In the genomic region with DNA sequence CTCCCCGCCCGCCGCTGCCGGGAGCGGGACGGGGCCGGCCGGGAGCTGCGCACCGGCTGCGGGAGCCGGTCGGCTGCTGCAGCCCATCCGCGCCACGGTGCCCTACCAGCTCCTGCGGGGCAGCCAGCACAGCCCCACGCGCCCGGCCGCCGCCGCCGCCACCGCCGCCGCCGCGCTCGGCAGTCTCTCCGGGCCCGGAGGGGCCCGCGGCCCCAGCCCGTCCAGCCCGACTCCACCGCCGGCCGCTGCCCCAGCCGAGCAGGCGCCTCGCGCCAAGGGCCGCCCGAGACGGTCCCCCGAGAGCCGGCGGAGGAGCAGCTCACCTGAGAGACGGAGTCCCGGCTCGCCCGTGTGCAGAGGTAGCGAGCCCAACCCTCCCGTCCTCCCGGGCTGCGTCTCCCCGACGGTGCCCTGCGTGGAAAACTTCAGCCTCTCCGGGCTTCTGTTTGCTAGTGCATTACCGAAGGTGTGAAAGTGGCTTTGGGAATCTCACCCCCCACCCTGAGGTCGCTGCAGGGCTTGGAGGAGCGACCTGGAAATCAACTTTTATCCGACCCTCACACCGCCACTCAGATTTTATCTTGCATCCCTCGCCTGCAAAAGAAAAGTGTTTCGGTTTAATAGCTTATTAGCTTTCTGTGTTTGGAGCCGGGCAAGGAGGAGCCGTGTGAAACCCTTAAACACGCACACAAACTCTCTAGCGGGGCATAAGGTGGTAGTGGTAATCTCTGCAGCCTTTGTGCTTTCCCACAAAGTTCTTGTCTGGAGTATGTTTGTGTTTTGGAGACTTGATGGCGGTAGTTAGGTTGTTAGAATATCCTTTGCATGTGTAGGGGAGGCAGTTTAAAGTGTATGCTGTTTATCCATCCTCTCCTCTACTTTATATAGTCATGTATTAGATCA, we compare ENCODE assay signal across 8 mouse cellular contexts. TPM values are rescaled to one million over a fixed set of nuclear protein-coding genes. Genes with fewer than 3 reads are reported as not detected.
DNase-seq lines count a peak whose midpoint lies in the region; ATAC-seq and TF ChIP-seq lines count a peak whose summit lies in the region.

No protein-coding gene starts in this region.

- H3K9me3 ChIP-seq in intestine, embryonic 16.5 days (ENCODE audit: control insufficient read depth, low read length), result no peaks in the 10 kb centered on the region
- no peaks in the 10 kb centered on the region for H3K9me3 ChIP-seq in liver, embryonic 15.5 days (replicated peaks)

- peaks cover 2% of the 10 kb centered on the region for H3K79me3 ChIP-seq in C2C12 (ENCODE audit: low read depth)

- WGBS in intestine, embryonic 16.5 days, result 0% methylated on average over 29 of the region's 73 CpGs
- 1% methylated on average over 64 of the region's 73 CpGs for WGBS in liver, embryonic 15.5 days (ENCODE audit: insufficient replicate concordance)
- WGBS in olfactory bulb, adult 2 months, result under 1% methylated on average over 72 of the region's 73 CpGs

- peak overlapping the region; percentile 99 for H3K27ac ChIP-seq in intestine, embryonic 16.5 days (ENCODE audit: low read length)
- H3K27ac ChIP-seq in liver, embryonic 15.5 days (replicated peaks), result peak overlapping the region; percentile 98
- peak overlapping the region; percentile 86 for H3K27ac ChIP-seq in olfactory bulb, adult 2 months (ENCODE audit: insufficient read depth, low read depth, low read length)

- peaks cover 15% of the 10 kb centered on the region; the same call in 1 of the 2 replicates for H3K4me1 ChIP-seq in intestine, embryonic 16.5 days (ENCODE audit: control insufficient read depth, insufficient read depth, low read length)
- peaks cover 31% of the 10 kb centered on the region for H3K4me1 ChIP-seq in liver, embryonic 15.5 days (replicated peaks)
- H3K4me1 ChIP-seq in olfactory bulb, adult 2 months (ENCODE audit: control insufficient read depth, insufficient read depth, low read length), result 0 out of 2 replicates have a peak, but pooled peaks cover 2% of the 10 kb centered on the region

- H3K4me3 ChIP-seq in C2C12 (ENCODE audit: insufficient read depth, poor library complexity, severe bottlenecking), result peak overlapping the region; percentile 49
- H3K4me3 ChIP-seq in intestine, embryonic 16.5 days (ENCODE audit: low read length), result peak overlapping the region; percentile 93
- peak overlapping the region; percentile 94 for H3K4me3 ChIP-seq in liver, embryonic 15.5 days (replicated peaks)
- H3K4me3 ChIP-seq in olfactory bulb, adult 2 months (ENCODE audit: insufficient read depth, low read depth, low read length), result peak overlapping the region; percentile 96

- H3ac ChIP-seq in C2C12 (ENCODE audit: control insufficient read depth, insufficient read length, low read depth), result peak overlapping the region; percentile 90

- DNase-seq in T-cell, adult 2 months (ENCODE audit: low spot score), result peak; percentile 45
- peak; percentile 52 for DNase-seq in embryo, embryonic 10.5 days (ENCODE audit: low spot score)
- DNase-seq in urinary bladder, adult 2 months (ENCODE audit: low spot score), result peak; percentile 59

- TF ChIP-seq POLR2A in olfactory bulb, adult 2 months (IDR thresholded peaks at IDR 0.05; ENCODE audit: insufficient read depth, low read depth, low read length), result no peak

- H3K79me2 ChIP-seq in C2C12 (ENCODE audit: control insufficient read depth, insufficient read depth), result no peaks in the 10 kb centered on the region

- H3K36me3 ChIP-seq in C2C12 (ENCODE audit: control insufficient read depth, insufficient read depth), result no peaks in the 10 kb centered on the region
- H3K36me3 ChIP-seq in intestine, embryonic 16.5 days (ENCODE audit: control insufficient read depth, insufficient read depth, low read length), result no peaks in the 10 kb centered on the region
- H3K36me3 ChIP-seq in liver, embryonic 15.5 days (replicated peaks), result 0 out of 2 replicates have a peak, but pooled peaks cover 3% of the 10 kb centered on the region

- peak; percentile 3; the same call in 1 of the 2 replicates for ATAC-seq in granulocyte monocyte progenitor cell, adult 5-6 weeks (replicated peaks; ENCODE audit: poor library complexity, severe bottlenecking)
- peak; percentile 31 for ATAC-seq in intestine, embryonic 16.5 days
- peak; percentile 8 for ATAC-seq in liver, embryonic 15.5 days (ENCODE audit: insufficient read depth)

- no peak for TF ChIP-seq CTCF in C2C12 (IDR thresholded peaks at IDR 0.05; ENCODE audit: control insufficient read depth, insufficient read depth, insufficient read length)
- TF ChIP-seq CTCF in olfactory bulb, adult 2 months (IDR thresholded peaks at IDR 0.05; ENCODE audit: insufficient read depth, low read depth, low read length), result no peak

- H3K9ac ChIP-seq in intestine, embryonic 16.5 days (ENCODE audit: low read depth, low read length), result peak overlapping the region; percentile 96
- peak overlapping the region; percentile 97 for H3K9ac ChIP-seq in liver, embryonic 15.5 days

- peak overlapping the region; percentile 59 for H3K4me2 ChIP-seq in intestine, embryonic 16.5 days (ENCODE audit: low read depth, low read length)
- H3K4me2 ChIP-seq in liver, embryonic 15.5 days, result peak overlapping the region; percentile 98

- H3K27me3 ChIP-seq in C2C12 (ENCODE audit: control insufficient read depth, insufficient read depth, insufficient read length), result no peaks in the 10 kb centered on the region
- no peaks in the 10 kb centered on the region for H3K27me3 ChIP-seq in intestine, embryonic 16.5 days (replicated peaks; ENCODE audit: control insufficient read depth, insufficient read depth, low read length)
- H3K27me3 ChIP-seq in liver, embryonic 15.5 days, result no peaks in the 10 kb centered on the region

TF ChIP-seq in C2C12, 6 proteins besides CTCF, POLR2A, EP300 and RAD21:
- no peak for TF ChIP-seq CEBPB (IDR thresholded peaks at IDR 0.05; ENCODE audit: low read depth)
- TF ChIP-seq FOSL1 (IDR thresholded peaks at IDR 0.05; ENCODE audit: insufficient read depth, low read length, poor library complexity, severe bottlenecking), result no peak
- no peak for TF ChIP-seq MYOG (IDR thresholded peaks at IDR 0.05; ENCODE audit: control insufficient read depth, extremely low read depth, insufficient read length)
- TF ChIP-seq USF1 (IDR thresholded peaks at IDR 0.05; ENCODE audit: low read depth), result no peak
- TF ChIP-seq MAX (IDR thresholded peaks at IDR 0.05), result no peak
- no peak for TF ChIP-seq MYOD1 (IDR thresholded peaks at IDR 0.05; ENCODE audit: control insufficient read depth, insufficient read length, low read depth)

RNA-seq across cellular contexts. Expression of a gene that starts 0.8 kb away (rescaled TPM):
- 0.54 TPM for polyA plus RNA-seq in C2C12 (2012; fragmentation: generic; extraction: Trizol)
- 3.7 and 5.7 TPM in 2 replicates for total RNA-seq in granulocyte monocyte progenitor cell, adult 5-6 weeks (2014; fragmentation: Nextera tagmentation)
- total RNA-seq in granulocyte monocyte progenitor cell, adult 5-6 weeks (2017), result 2.6 and 3.1 TPM in 2 replicates
- polyA plus RNA-seq in intestine, embryonic 16.5 days (2015; fragmentation: Nextera tagmentation; extraction: Ambion mirVana), result 1.9 and 2.3 TPM in 2 replicates
- 1.1 and 1.5 TPM in 2 replicates for polyA plus RNA-seq in liver, embryonic 15.5 days (2015; fragmentation: Nextera tagmentation; extraction: Ambion mirVana)
- 189 TPM in 1 of 2 replicates, not detected in the other for polyA plus RNA-seq in olfactory bulb, adult 2 months (2012; ENCODE audit: insufficient read depth, insufficient read length, low replicate concordance, missing spikeins)
- polyA plus RNA-seq in urinary bladder, adult 2 months (2012; rRNA removed), result 3.6 and 4.2 TPM in 2 replicates

Comparison
In these comparisons a context has a peak if more than half of its experiments do, and no peak if none do; other contexts are left out.
1. Peak in every context shown above with its lines: DNase-seq, ATAC-seq, H3K4me3 ChIP-seq and H3K27ac ChIP-seq.
2. RNA of a gene that starts 0.8 kb away (polyA plus RNA-seq): 189 TPM in olfactory bulb, adult 2 months; 3.6 to 4.2 TPM in urinary bladder, adult 2 months, 1.9 to 2.3 TPM in intestine, embryonic 16.5 days, 1.1 to 1.5 TPM in liver, embryonic 15.5 days and 0.54 TPM in C2C12 (single experiment); every median in the first group is over 10 times any median in the second.